Mouse (Mus musculus) liver, embryonic 16.5 days (tissue): ENCODE data around the gene Ada. TPM values are rescaled to one million over a fixed set of nuclear protein-coding genes. Genes with fewer than 3 reads are reported as not detected.

Experiments used
- ATAC-seq: fragments of 200-750 bp; cut with Nextera tagmentation; 2 replicates; pipeline ENCODE4 v1.8.0; 2017; ENCODE audit warnings: low read depth, mild to moderate bottlenecking, moderate number of reproducible peaks, moderate library complexity
- H3K27ac ChIP-seq: fragments of 300-500 bp; sonication (generic); 2 replicates; pipeline ENCODE4 v1.5.1; 2014; ENCODE audit warnings: mild to moderate bottlenecking, low read length
- H3K27me3 ChIP-seq: fragments of 300-500 bp; sonication (generic); 2 replicates; pipeline ENCODE4 v1.6.1; 2014; ENCODE audit warnings: low read depth, low read length, mixed read lengths; ENCODE audit not compliant: control insufficient read depth, insufficient read depth
- H3K36me3 ChIP-seq: fragments of 300-500 bp; sonication (generic); 2 replicates; pipeline ENCODE4 v1.6.1; 2014; ENCODE audit warnings: mild to moderate bottlenecking; ENCODE audit not compliant: control insufficient read depth, insufficient read depth
- H3K4me1 ChIP-seq: fragments of 300-500 bp; sonication (generic); 2 replicates; pipeline ENCODE4 v1.6.1; 2014; ENCODE audit warnings: low read depth, low read length, mixed read lengths; ENCODE audit not compliant: control insufficient read depth
- H3K4me2 ChIP-seq: fragments of 300-500 bp; sonication (generic); 2 replicates; pipeline ENCODE4 v1.6.1; 2014; ENCODE audit warnings: low read depth, low read length, mixed read lengths
- H3K4me3 ChIP-seq: fragments of 300-500 bp; sonication (generic); 2 replicates; pipeline ENCODE4 v1.5.1; 2014; ENCODE audit warnings: low read depth, mild to moderate bottlenecking, low read length
- H3K9ac ChIP-seq: fragments of 300-500 bp; sonication (generic); 2 replicates; pipeline ENCODE4 v1.6.1; 2014; ENCODE audit warnings: low read depth, low read length
- H3K9me3 ChIP-seq: fragments of 300-500 bp; sonication (generic); replicated peaks from 2 replicates; pipeline ENCODE4 v1.6.1; 2016; ENCODE audit warnings: low read length; ENCODE audit not compliant: control insufficient read depth
- WGBS: fragments of 180-500 bp; shearing (Covaris S2); extraction: QIAGEN DNeasy Blood & Tissue Kit; methylation state at CpG from one replicate; pipeline ENCODE4 v1.1.7; 2014; ENCODE audit not compliant: insufficient replicate concordance; 5-methylcytosine and 5-hydroxymethylcytosine counted together
- polyA plus RNA-seq: library from polyadenylated mRNA; unstranded; fragments of >200 nt; fragmentation: Nextera tagmentation; extraction: Ambion mirVana; gene quantifications from 2 replicates; pipeline ENCODE4 v1.2.1, GENCODE M21; 2015

The Ada gene
- polyA plus RNA-seq, 1 experiment from 2014 or later, result 3.4 TPM

DNA sequence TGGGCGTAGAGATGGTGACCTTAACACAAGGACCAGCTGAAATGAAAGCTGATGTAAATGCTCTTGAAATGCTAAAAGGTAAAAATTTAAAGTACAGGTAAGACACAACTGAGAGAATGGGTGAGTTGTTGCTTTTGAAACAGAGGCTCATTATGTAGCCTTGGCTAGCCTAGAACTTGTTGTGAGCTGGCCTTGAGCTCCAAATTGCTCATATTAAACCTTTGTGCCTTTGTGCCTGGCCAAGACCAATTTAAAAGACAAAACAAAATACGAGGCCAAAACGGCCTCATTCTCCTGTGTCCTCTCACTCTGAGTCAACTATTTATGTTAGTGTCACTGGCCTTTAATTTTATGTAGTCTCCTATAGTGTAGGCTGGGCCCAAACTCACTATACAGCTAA is 63.2 kb downstream of the Ada start:
- no peak overlapping the region for H3K27ac ChIP-seq
- peaks cover 54% of the 10 kb centered on the region for H3K4me1 ChIP-seq
- no peaks in the 10 kb centered on the region for H3K36me3 ChIP-seq
- 65% methylated on average over 3 of the region's 3 CpGs for WGBS
- no peaks in the 10 kb centered on the region for H3K9me3 ChIP-seq
- H3K4me3 ChIP-seq, result no peak overlapping the region
- ATAC-seq, result no peak
- H3K27me3 ChIP-seq, result no peaks in the 10 kb centered on the region
- H3K4me2 ChIP-seq, result no peak overlapping the region
- no peak overlapping the region for H3K9ac ChIP-seq

DNA sequence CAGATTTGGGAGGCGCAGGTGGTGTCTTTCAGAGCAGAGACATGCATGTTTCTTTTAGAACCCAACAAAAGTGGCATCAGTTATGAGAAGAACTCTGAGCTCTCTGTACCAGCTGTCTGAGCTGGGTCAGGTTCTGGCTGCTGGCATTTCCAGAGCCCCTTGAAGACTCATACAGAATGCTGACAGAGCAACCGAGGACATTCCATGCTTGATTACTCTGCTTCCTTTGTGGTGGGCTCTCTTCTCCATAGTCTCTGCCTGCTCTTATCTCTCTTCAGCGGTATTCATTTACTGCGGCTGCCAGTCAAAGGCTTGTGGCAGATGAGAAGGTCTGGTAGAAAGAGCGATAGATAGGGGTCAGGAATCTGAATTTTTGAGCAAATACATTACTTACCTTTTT is 63.8 kb downstream of the Ada start:
- Histone ChIP-seq H3K9ac (peak overlapping the region; percentile 8; the same call in 1 of the 2 replicates), H3K36me3 (no peaks in the 10 kb centered on the region), H3K4me3 (no peak overlapping the region), H3K27ac (peak overlapping the region; percentile 54), H3K4me1 (peaks cover 51% of the 10 kb centered on the region), H3K27me3 (no peaks in the 10 kb centered on the region), H3K4me2 (no peak overlapping the region), H3K9me3 (no peaks in the 10 kb centered on the region)
- peak; percentile 49; the same call in 1 of the 2 replicates for ATAC-seq
- WGBS, result 22% methylated on average over 5 of the region's 5 CpGs

DNA sequence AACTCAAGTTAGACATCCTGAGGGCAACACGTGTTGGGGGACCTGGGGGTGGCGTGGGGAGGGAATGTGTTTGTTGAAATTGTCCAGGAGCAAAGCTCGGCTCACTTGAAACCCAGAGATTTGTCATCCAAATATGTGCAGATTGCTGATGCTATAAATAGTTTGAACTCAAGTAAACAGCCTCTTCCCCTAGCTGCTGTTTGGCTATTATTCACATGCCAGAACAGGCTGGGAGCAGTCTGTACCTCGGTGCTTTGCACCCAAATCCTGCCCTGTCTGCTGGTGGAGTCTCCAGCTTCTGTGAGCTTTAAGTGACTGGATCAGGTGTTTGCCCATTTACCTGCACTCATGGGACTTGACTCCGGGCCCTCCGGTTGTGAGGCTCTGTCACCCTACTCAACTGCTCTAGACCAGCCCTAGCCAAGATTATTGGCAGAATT is 64.3 kb downstream of the Ada start:
- Histone ChIP-seq H3K27ac (peak overlapping the region; percentile 54), H3K36me3 (no peaks in the 10 kb centered on the region), H3K4me3 (no peak overlapping the region), H3K9ac (peak overlapping the region; percentile 8; the same call in 1 of the 2 replicates), H3K4me2 (no peak overlapping the region), H3K27me3 (no peaks in the 10 kb centered on the region), H3K9me3 (no peaks in the 10 kb centered on the region), H3K4me1 (peaks cover 49% of the 10 kb centered on the region)
- ATAC-seq, result peak; percentile 52
- 43% methylated on average over 6 of the region's 6 CpGs for WGBS

DNA sequence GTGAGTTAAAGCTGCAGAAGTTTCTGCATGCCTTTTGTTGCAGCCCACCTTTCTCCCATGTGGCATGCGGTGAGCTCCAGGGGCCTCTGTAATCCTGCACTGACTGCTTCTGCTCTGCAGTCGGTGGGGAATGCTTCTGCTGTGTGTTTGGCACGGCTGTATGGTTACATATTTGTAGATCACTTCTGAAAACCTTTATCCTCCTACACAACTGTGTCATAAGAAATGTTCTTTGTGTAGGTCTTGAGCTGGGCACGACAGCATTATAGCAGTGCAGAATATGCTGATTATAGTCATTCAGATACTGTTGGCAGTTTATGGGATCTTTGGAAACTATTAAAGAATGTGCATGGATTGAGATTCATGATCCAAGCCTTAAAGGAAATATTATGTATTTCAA is 64.8 kb downstream of the Ada start:
- H3K27ac ChIP-seq, result no peak overlapping the region

DNA sequence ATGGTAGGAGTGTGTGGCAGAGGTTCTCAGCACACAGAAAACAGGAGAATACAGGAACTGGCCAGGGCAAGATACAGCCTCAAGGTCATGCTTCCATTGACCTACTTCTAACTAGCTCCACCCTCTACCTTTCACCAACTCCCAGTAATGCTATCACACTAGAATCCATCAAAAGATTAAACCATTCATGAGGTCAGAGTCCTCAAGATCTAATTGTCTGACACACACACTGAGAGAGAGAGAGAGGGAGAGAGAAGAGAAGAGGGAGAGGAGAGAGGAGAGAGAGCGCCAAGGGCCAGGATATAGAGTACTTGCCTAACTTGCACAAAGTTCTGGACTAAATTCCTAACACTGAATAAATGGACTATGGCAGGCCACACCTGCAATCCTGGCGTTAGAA is 67.7 kb downstream of the Ada start:
- no peak for ATAC-seq
- Histone ChIP-seq H3K4me3 (no peak overlapping the region), H3K36me3 (no peaks in the 10 kb centered on the region), H3K9me3 (no peaks in the 10 kb centered on the region), H3K4me1 (peaks cover 23% of the 10 kb centered on the region), H3K4me2 (no peak overlapping the region), H3K27ac (no peak overlapping the region), H3K27me3 (no peaks in the 10 kb centered on the region), H3K9ac (no peak overlapping the region)
- WGBS, result 76% methylated on average over 2 of the region's 2 CpGs

More for the DNA sequence above, 64.8 kb downstream of the Ada start:
- H3K4me2 ChIP-seq, result no peak overlapping the region
- peaks cover 44% of the 10 kb centered on the region for H3K4me1 ChIP-seq
- H3K27me3 ChIP-seq, result no peaks in the 10 kb centered on the region
- no peaks in the 10 kb centered on the region for H3K9me3 ChIP-seq
- 59% methylated on average over 4 of the region's 4 CpGs for WGBS
- no peak overlapping the region for H3K9ac ChIP-seq
- H3K36me3 ChIP-seq, result no peaks in the 10 kb centered on the region
- no peak for ATAC-seq
- H3K4me3 ChIP-seq, result no peak overlapping the region

DNA sequence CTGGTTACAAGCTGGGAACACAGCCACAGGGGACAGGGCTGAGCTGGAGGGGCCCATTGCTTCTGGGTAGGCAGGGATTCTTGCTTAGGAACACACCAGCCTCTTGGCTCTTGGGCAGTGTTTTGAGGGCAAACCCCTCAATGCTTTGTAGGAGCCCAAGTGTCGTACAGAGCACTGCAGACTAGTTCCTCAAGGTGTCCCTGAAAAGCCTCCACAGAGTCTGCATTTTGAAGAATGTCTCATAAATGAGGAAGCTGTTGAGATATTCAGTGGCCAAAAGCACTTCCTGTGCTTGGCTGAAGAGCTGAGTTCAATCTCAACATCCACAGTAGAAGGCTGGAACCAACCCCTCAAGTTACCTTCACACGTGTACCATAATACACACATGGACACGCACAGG is 73.3 kb downstream of the Ada start:
- 67% methylated on average over 3 of the region's 3 CpGs for WGBS
- H3K27ac ChIP-seq, result 0 out of 2 replicates have a peak overlapping the region, but pooled peaks have one; percentile 56
- peak; percentile 32; the same call in 1 of the 2 replicates for ATAC-seq
- no peak overlapping the region for H3K4me2 ChIP-seq
- H3K36me3 ChIP-seq, result no peaks in the 10 kb centered on the region
- H3K9ac ChIP-seq, result no peak overlapping the region
- H3K4me1 ChIP-seq, result peaks cover 19% of the 10 kb centered on the region
- H3K4me3 ChIP-seq, result no peak overlapping the region
- H3K27me3 ChIP-seq, result no peaks in the 10 kb centered on the region
- no peaks in the 10 kb centered on the region for H3K9me3 ChIP-seq

Other genes starting within 250 kb of the Ada start
- gene Hnf4a, start 243.4 kb downstream of the Ada start, polyA plus RNA-seq, result 18.8 and 21.1 TPM in 2 replicates
- gene Ttpal, start 147.9 kb downstream of the Ada start, polyA plus RNA-seq, result 9.2 and 10.6 TPM in 2 replicates
- 138 and 149 TPM in 2 replicates for gene Serinc3, start 105.1 kb downstream of the Ada start, polyA plus RNA-seq
- gene Pkig, start 91.9 kb downstream of the Ada start, polyA plus RNA-seq, result 83.1 and 86.6 TPM in 2 replicates
- gene Ccn5, start 70.6 kb upstream of the Ada start, polyA plus RNA-seq, result 0.05 TPM in 2 replicates
- not detected in 2 replicates for gene Kcnk15, start 103.4 kb upstream of the Ada start, polyA plus RNA-seq
- gene Rims4, start 168.4 kb upstream of the Ada start, polyA plus RNA-seq, result 0.18 and 0.26 TPM in 2 replicates
- gene Ywhab, start 244.7 kb upstream of the Ada start, polyA plus RNA-seq, result 82.9 and 84.8 TPM in 2 replicates